Mouse (Mus musculus) forebrain, embryonic 13.5 days (tissue): Measurements from ENCODE around the gene Arhgef10l. TPM values are rescaled to one million over a fixed set of nuclear protein-coding genes. Genes with fewer than 3 reads are reported as not detected.

Source experiments
- ATAC-seq: fragments of 200-750 bp; cut with Nextera tagmentation; 2 replicates; pipeline ENCODE4 v1.8.0; 2017
- H3K27ac ChIP-seq: fragments of 300-500 bp; sonication (generic); 2 replicates; pipeline ENCODE4 v1.5.1; 2015; ENCODE audit warnings: inconsistent platforms, mild to moderate bottlenecking, moderate library complexity
- H3K27me3 ChIP-seq: fragments of 300-500 bp; sonication (generic); 2 replicates; pipeline ENCODE4 v1.6.1; 2015; ENCODE audit warnings: mild to moderate bottlenecking, inconsistent platforms
- H3K36me3 ChIP-seq: fragments of 300-500 bp; sonication (generic); 2 replicates; pipeline ENCODE4 v1.6.1; 2015; ENCODE audit warnings: mild to moderate bottlenecking, inconsistent platforms; ENCODE audit not compliant: poor library complexity, severe bottlenecking
- H3K4me1 ChIP-seq: fragments of 300-500 bp; sonication (generic); 2 replicates; pipeline ENCODE4 v1.6.1; 2015; ENCODE audit warnings: inconsistent platforms
- H3K4me2 ChIP-seq: fragments of 300-500 bp; sonication (generic); 2 replicates; pipeline ENCODE4 v1.6.1; 2015; ENCODE audit warnings: inconsistent platforms, mild to moderate bottlenecking, moderate library complexity
- H3K4me3 ChIP-seq: fragments of 300-500 bp; sonication (generic); 2 replicates; pipeline ENCODE4 v1.5.1; 2015; ENCODE audit warnings: mild to moderate bottlenecking, inconsistent platforms
- H3K9ac ChIP-seq: fragments of 300-500 bp; sonication (generic); 2 replicates; pipeline ENCODE4 v1.6.1; 2015; ENCODE audit warnings: mild to moderate bottlenecking, inconsistent platforms
- H3K9me3 ChIP-seq: fragments of 300-500 bp; sonication (generic); replicated peaks from 2 replicates; pipeline ENCODE4 v1.6.1; 2016; ENCODE audit warnings: inconsistent platforms
- WGBS: fragments of 180-500 bp; shearing (Covaris S2); methylation state at CpG from one replicate; pipeline ENCODE4 v1.1.7; 2015; 5-methylcytosine and 5-hydroxymethylcytosine counted together
- polyA plus RNA-seq: library from polyadenylated mRNA; unstranded; fragments of >200 nt; fragmentation: Nextera tagmentation; extraction: Ambion mirVana; gene quantifications from 2 replicates; pipeline ENCODE4 v1.2.1, GENCODE M21; 2015

Gene Arhgef10l
- polyA plus RNA-seq, 1 experiment from 2014 or later: 20.2 TPM

GRCm38 (mm10) chr4:140688826-140689425, 23.1 kb upstream of the Arhgef10l start:
- no peak overlapping the region for H3K9ac ChIP-seq
- no peaks in the 10 kb centered on the region for H3K9me3 ChIP-seq
- H3K36me3 ChIP-seq: no peaks in the 10 kb centered on the region
- WGBS: 79% methylated on average over 5 of the region's 5 CpGs
- no peak overlapping the region for H3K27ac ChIP-seq
- ATAC-seq: no peak
- peaks cover 6% of the 10 kb centered on the region for H3K4me1 ChIP-seq
- H3K4me2 ChIP-seq: no peak overlapping the region
- H3K4me3 ChIP-seq: no peak overlapping the region
- no peaks in the 10 kb centered on the region for H3K27me3 ChIP-seq

GRCm38 (mm10) chr4:140688044-140688825, 22.4 kb upstream of the Arhgef10l start:
- WGBS: 77% methylated on average over 11 of the region's 12 CpGs
- Histone ChIP-seq H3K4me1 (peaks cover 10% of the 10 kb centered on the region), H3K36me3 (no peaks in the 10 kb centered on the region), H3K9ac (no peak overlapping the region), H3K27ac (no peak overlapping the region), H3K4me3 (no peak overlapping the region), H3K27me3 (no peaks in the 10 kb centered on the region), H3K9me3 (no peaks in the 10 kb centered on the region), H3K4me2 (no peak overlapping the region)
- no peak for ATAC-seq

GRCm38 (mm10) chr4:140684881-140685303, 19.1 kb upstream of the Arhgef10l start:
- no peak overlapping the region for H3K27ac ChIP-seq
- no peak overlapping the region for H3K9ac ChIP-seq
- no peak overlapping the region for H3K4me3 ChIP-seq
- no peaks in the 10 kb centered on the region for H3K36me3 ChIP-seq
- H3K9me3 ChIP-seq: no peaks in the 10 kb centered on the region
- peaks cover 10% of the 10 kb centered on the region for H3K4me1 ChIP-seq
- WGBS: 62% methylated on average over 6 of the region's 6 CpGs
- no peak overlapping the region for H3K4me2 ChIP-seq
- H3K27me3 ChIP-seq: no peaks in the 10 kb centered on the region
- no peak for ATAC-seq

- WGBS: 25% methylated on average over 16 of the region's 16 CpGs
- Histone ChIP-seq H3K27ac (no peak overlapping the region), H3K4me2 (no peak overlapping the region), H3K27me3 (no peaks in the 10 kb centered on the region), H3K36me3 (no peaks in the 10 kb centered on the region), H3K4me3 (no peak overlapping the region), H3K9me3 (no peaks in the 10 kb centered on the region), H3K4me1 (peaks cover 13% of the 10 kb centered on the region), H3K9ac (no peak overlapping the region)
- ATAC-seq: no peak
Observed at GRCm38 (mm10) chr4:140684141-140684871, 18.5 kb upstream of the Arhgef10l start.

- ATAC-seq: no peak
- Histone ChIP-seq H3K9ac (no peak overlapping the region), H3K9me3 (no peaks in the 10 kb centered on the region), H3K4me3 (no peak overlapping the region), H3K27ac (no peak overlapping the region), H3K4me1 (peaks cover 13% of the 10 kb centered on the region), H3K4me2 (no peak overlapping the region), H3K36me3 (no peaks in the 10 kb centered on the region), H3K27me3 (no peaks in the 10 kb centered on the region)
- 61% methylated on average over 8 of the region's 8 CpGs for WGBS
Observed at GRCm38 (mm10) chr4:140683608-140684007, 17.8 kb upstream of the Arhgef10l start.

GRCm38 (mm10) chr4:140680731-140681397, 15.1 kb upstream of the Arhgef10l start:
- no peak overlapping the region for H3K4me2 ChIP-seq
- H3K4me1 ChIP-seq: peaks cover 13% of the 10 kb centered on the region
- H3K36me3 ChIP-seq: no peaks in the 10 kb centered on the region
- H3K27ac ChIP-seq: no peak overlapping the region
- H3K27me3 ChIP-seq: no peaks in the 10 kb centered on the region
- no peak overlapping the region for H3K4me3 ChIP-seq
- no peak overlapping the region for H3K9ac ChIP-seq
- WGBS: 65% methylated on average over 8 of the region's 8 CpGs
- no peak for ATAC-seq
- H3K9me3 ChIP-seq: no peaks in the 10 kb centered on the region

GRCm38 (mm10) chr4:140679723-140680380, 14.0 kb upstream of the Arhgef10l start:
- H3K27me3 ChIP-seq: no peaks in the 10 kb centered on the region
- no peaks in the 10 kb centered on the region for H3K36me3 ChIP-seq
- no peak overlapping the region for H3K4me3 ChIP-seq
- peak overlapping the region; percentile 24; the same call in 1 of the 2 replicates for H3K4me2 ChIP-seq
- H3K27ac ChIP-seq: no peak overlapping the region
- ATAC-seq: 0 out of 2 replicates have a peak, but pooled peaks have one; percentile 43
- no peak overlapping the region for H3K9ac ChIP-seq
- H3K4me1 ChIP-seq: peaks cover 13% of the 10 kb centered on the region
- WGBS: 29% methylated on average over 15 of the region's 18 CpGs
- no peaks in the 10 kb centered on the region for H3K9me3 ChIP-seq

GRCm38 (mm10) chr4:140679038-140679437, 13.2 kb upstream of the Arhgef10l start:
- H3K9me3 ChIP-seq: no peaks in the 10 kb centered on the region
- 0 out of 2 replicates have a peak, but pooled peaks have one; percentile 30 for ATAC-seq
- no peak overlapping the region for H3K9ac ChIP-seq
- H3K36me3 ChIP-seq: no peaks in the 10 kb centered on the region
- H3K27ac ChIP-seq: no peak overlapping the region
- no peaks in the 10 kb centered on the region for H3K27me3 ChIP-seq
- WGBS: 13% methylated on average over 5 of the region's 5 CpGs
- peaks cover 13% of the 10 kb centered on the region for H3K4me1 ChIP-seq
- H3K4me2 ChIP-seq: no peak overlapping the region
- no peak overlapping the region for H3K4me3 ChIP-seq

- Histone ChIP-seq H3K27me3 (no peaks in the 10 kb centered on the region), H3K36me3 (no peaks in the 10 kb centered on the region), H3K4me1 (peaks cover 5% of the 10 kb centered on the region; the same call in 1 of the 2 replicates), H3K4me2 (no peak overlapping the region), H3K4me3 (no peak overlapping the region), H3K9me3 (no peaks in the 10 kb centered on the region), H3K27ac (no peak overlapping the region), H3K9ac (no peak overlapping the region)
- ATAC-seq: peak; percentile 36; the same call in 1 of the 2 replicates
- 32% methylated on average over 13 of the region's 13 CpGs for WGBS
Observed at GRCm38 (mm10) chr4:140674345-140674926, 8.6 kb upstream of the Arhgef10l start.

GRCm38 (mm10) chr4:140673527-140674264, 7.9 kb upstream of the Arhgef10l start:
- ATAC-seq: no peak
- WGBS: 66% methylated on average over 12 of the region's 12 CpGs
- no peak overlapping the region for H3K27ac ChIP-seq

More at GRCm38 (mm10) chr4:140673527-140674264, 7.9 kb upstream of the Arhgef10l start:
- Histone ChIP-seq H3K4me3 (no peak overlapping the region), H3K9me3 (no peaks in the 10 kb centered on the region), H3K36me3 (no peaks in the 10 kb centered on the region), H3K4me2 (no peak overlapping the region), H3K9ac (no peak overlapping the region), H3K4me1 (peaks cover 4% of the 10 kb centered on the region; the same call in 1 of the 2 replicates), H3K27me3 (no peaks in the 10 kb centered on the region)
